Mouse (Mus musculus): ENCODE results near the gene Ttc39d. TPM values are rescaled to one million over a fixed set of nuclear protein-coding genes. Genes with fewer than 3 reads are reported as not detected.

Gene Ttc39d
- polyA plus RNA-seq (2015; fragmentation: Nextera tagmentation; extraction: Ambion mirVana) = 0.14 TPM in 1 of 2 replicates, not detected in the other

DNA sequence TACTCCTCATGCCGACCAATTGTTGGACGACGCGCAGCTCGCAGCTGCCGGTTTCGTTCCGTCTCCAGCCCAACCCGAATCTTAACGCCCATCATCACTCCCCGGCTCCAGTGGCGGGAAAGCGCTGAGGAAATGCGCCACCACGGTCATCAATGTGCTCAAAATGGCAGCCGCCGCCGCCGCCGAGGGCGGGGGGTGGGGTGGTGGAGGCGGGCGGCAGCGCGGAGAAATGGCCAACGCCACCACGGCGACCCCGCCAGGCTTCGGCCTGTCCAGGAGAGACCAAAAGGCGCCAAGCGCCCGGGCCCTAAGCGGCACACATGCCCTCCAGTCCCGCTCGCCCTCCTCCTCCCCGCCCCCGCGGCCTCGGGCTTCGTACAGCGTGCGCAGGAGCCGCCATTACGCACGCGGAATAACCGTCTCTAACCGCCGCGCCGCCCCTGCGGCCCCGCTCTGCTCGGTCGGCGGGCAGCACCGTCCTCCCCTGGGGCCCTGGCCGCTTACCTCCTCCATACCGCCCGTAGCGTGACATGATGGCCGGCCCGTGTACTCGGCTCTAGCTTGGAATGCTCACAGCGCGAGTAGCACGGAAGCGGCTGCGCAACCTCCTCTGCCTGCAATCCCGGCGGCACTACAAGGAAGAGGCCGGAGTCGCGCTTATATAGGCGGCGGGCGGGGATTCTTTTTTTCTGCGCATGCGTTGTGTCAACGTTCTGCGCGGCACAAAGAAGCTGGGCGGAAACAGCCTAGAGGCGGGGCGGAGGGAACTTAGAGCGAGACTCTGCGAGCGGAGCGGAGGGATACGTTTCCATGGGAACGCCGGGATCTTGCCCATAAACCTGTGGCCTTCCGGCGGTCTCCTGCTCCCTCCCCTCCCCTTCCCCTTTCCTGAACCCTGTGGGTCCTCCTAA is at the start of gene Ttc39d, which contains the start of gene Srsf7:
Ttc39d (plus strand) TSS at position 790 of the 911 bp plus-strand sequence.
Srsf7 (minus strand) TSS at position 637 of the 911 bp plus-strand sequence.
- H3K9ac ChIP-seq (replicated peaks) = peak within 1 kb of the TSS; percentile 96
- H3K27ac ChIP-seq (replicated peaks) = peak within 1 kb of the TSS; percentile 99
- H3K27me3 ChIP-seq = no peaks in the 10 kb centered on the region
- WGBS = under 1% methylated on average over 95 of the region's 95 CpGs
- H3K9me3 ChIP-seq = no peaks in the 10 kb centered on the region
- peaks cover 26% of the 10 kb centered on the region for H3K36me3 ChIP-seq
- H3K4me3 ChIP-seq = peak within 1 kb of the TSS; percentile 95
- H3K4me2 ChIP-seq (replicated peaks) = peak within 1 kb of the TSS; percentile 83
- ATAC-seq (replicated peaks) = peak; percentile 93
- peaks cover 31% of the 10 kb centered on the region for H3K4me1 ChIP-seq

DNA sequence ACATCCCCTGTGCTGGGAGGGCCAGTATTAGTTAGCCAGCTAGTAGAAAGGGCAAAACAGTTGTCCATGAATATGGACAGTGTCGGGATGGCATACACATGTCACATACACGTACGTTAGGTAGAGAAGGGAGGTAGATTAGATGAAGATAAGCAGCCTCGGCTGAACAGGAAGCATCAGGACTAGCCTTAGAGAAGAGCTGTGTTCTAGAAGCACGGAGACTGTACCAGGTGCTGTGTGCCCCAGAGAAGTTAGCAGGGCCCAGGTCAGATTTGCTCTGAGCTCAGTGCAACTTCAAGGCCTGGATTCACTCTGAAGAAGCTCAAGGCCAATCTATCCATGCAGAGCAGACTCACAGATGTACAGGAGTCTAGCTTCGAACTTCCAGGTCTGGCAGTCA is 49.8 kb upstream of the Ttc39d start:
- H3K4me2 ChIP-seq (replicated peaks) = no peak overlapping the region
- WGBS = 94% methylated on average over 6 of the region's 6 CpGs
- H3K27me3 ChIP-seq = no peaks in the 10 kb centered on the region
- H3K36me3 ChIP-seq = no peaks in the 10 kb centered on the region
- no peak for ATAC-seq (replicated peaks)
- no peak overlapping the region for H3K9ac ChIP-seq (replicated peaks)
- H3K4me3 ChIP-seq = no peak overlapping the region
- H3K9me3 ChIP-seq = no peaks in the 10 kb centered on the region
- H3K4me1 ChIP-seq = peaks cover 4% of the 10 kb centered on the region; the same call in 1 of the 2 replicates
- no peak overlapping the region for H3K27ac ChIP-seq (replicated peaks)

DNA sequence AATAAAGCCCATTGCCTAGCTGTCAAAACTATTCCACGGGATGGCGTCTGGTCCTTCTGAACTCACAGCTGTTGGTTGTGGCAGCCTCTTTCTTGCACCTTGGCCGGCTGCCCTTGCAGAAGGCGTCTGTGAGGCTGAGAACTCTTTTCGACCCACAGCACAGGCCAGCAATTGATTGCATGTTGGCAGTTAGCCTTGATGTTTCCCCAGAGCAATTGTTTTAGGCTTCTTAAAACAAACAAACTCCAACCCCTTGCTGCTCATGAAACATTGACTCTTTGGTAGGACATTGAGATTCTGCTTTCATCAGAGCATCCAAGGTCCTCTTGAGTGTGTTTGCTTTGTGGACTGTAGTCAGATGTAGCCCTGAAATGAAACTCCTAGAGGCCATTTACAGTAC is 46.8 kb upstream of the Ttc39d start:
- no peaks in the 10 kb centered on the region for H3K9me3 ChIP-seq
- H3K4me1 ChIP-seq = peaks cover 5% of the 10 kb centered on the region; the same call in 1 of the 2 replicates
- H3K36me3 ChIP-seq = no peaks in the 10 kb centered on the region
- H3K27me3 ChIP-seq = no peaks in the 10 kb centered on the region
- H3K4me3 ChIP-seq = no peak overlapping the region
- WGBS = 41% methylated on average over 5 of the region's 5 CpGs
- H3K9ac ChIP-seq (replicated peaks) = no peak overlapping the region
- H3K27ac ChIP-seq (replicated peaks) = no peak overlapping the region
- H3K4me2 ChIP-seq (replicated peaks) = no peak overlapping the region
- ATAC-seq (replicated peaks) = no peak

DNA sequence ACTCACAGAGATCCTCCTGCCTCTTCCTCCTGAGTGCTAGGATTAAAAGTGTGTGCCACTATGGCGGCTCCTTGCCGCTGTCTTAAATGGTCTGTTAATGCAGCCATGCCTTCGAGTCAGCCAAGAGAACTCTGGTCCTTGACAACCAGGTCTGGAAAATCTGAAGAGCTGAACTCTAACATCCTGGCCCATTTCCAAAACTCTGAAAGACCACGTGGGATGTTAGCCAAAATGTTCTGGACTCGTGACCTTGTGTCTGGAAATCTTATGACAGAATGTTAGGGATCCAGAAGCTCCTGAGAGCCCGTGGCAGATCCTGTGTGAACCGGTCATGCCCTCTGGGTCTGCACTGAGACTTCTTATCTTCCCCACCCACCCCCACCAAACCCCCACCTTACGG is 43.3 kb upstream of the Ttc39d start:
- H3K9me3 ChIP-seq = no peaks in the 10 kb centered on the region
- WGBS = 88% methylated on average over 8 of the region's 8 CpGs
- H3K27ac ChIP-seq (replicated peaks) = no peak overlapping the region
- H3K9ac ChIP-seq (replicated peaks) = no peak overlapping the region
- H3K4me1 ChIP-seq = peaks cover 34% of the 10 kb centered on the region
- H3K27me3 ChIP-seq = no peaks in the 10 kb centered on the region
- H3K4me3 ChIP-seq = no peak overlapping the region
- no peak overlapping the region for H3K4me2 ChIP-seq (replicated peaks)
- no peaks in the 10 kb centered on the region for H3K36me3 ChIP-seq
- no peak for ATAC-seq (replicated peaks)

DNA sequence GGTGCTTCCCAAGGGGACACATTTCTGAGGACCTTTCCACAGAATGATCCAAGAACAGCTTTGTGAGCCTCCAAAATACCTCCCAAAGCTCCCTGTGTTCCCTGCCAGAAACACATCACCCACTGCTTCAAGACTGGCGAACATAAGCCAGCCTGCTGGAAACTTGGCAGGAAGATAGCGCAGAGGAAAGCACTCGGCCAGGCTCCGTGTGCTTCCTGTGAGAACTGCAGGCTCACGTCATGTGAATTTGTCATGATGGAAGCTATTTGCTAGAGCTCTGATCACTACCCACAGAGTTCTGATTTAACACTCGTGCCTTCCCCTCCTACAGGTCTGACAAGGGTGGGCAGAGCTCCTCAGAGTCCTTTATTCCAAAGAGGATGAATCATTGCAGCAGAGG is 41.5 kb upstream of the Ttc39d start:
- no peaks in the 10 kb centered on the region for H3K9me3 ChIP-seq
- no peaks in the 10 kb centered on the region for H3K27me3 ChIP-seq
- no peak overlapping the region for H3K4me3 ChIP-seq
- H3K9ac ChIP-seq (replicated peaks) = no peak overlapping the region
- H3K36me3 ChIP-seq = no peaks in the 10 kb centered on the region
- no peak overlapping the region for H3K4me2 ChIP-seq (replicated peaks)
- peak; percentile 72 for ATAC-seq (replicated peaks)
- WGBS = 58% methylated on average over 6 of the region's 6 CpGs
- peaks cover 33% of the 10 kb centered on the region for H3K4me1 ChIP-seq
- peak overlapping the region; percentile 73 for H3K27ac ChIP-seq (replicated peaks)

DNA sequence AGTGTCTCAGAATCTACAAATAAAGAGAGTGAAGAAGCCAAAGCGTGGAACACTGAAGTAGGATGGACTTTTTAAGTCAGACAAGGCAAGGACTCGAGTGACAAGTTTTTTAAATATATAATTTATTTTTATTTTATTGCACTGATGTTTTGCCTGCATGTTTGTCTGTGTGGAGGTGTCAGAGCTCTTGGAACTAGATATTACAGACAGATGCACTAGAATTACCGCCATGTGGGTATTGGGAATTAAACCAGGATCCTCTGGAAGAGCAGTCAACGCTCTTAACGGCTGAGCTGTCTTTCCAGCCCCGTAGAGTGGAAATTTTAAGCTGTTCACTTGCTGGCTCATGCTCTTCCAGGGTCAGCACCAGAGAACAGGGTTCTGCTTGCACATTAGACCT is 40.9 kb upstream of the Ttc39d start:
- Histone ChIP-seq H3K36me3 (no peaks in the 10 kb centered on the region), H3K27me3 (no peaks in the 10 kb centered on the region), H3K4me3 (no peak overlapping the region), H3K4me2 (replicated peaks) (no peak overlapping the region), H3K27ac (replicated peaks) (peak overlapping the region; percentile 73), H3K4me1 (peaks cover 33% of the 10 kb centered on the region), H3K9me3 (no peaks in the 10 kb centered on the region), H3K9ac (replicated peaks) (no peak overlapping the region)
- ATAC-seq (replicated peaks) = no peak
- 72% methylated on average over 6 of the region's 6 CpGs for WGBS

DNA sequence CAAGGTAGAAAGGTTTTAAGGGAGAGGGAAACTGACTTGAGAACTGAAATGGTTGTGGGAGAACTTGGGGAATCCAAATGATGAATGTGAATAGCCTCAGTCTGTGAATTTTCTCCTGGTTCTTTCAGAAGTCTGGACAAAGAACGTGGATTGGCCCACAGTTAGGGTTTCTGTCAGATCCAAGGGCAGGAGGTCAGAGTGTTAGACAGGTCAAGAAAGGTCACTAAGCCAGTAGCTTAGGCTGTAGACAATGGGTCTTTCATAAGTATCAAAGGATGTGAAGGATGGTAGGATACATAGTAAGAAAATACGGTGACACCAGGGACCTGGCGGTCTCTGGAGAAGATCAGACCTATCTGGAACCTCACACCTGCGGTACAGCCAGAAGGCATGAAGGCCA is 39.8 kb upstream of the Ttc39d start:
- no peak for ATAC-seq (replicated peaks)
- 81% methylated on average over 4 of the region's 4 CpGs for WGBS
- Histone ChIP-seq H3K4me2 (replicated peaks) (no peak overlapping the region), H3K9me3 (no peaks in the 10 kb centered on the region), H3K27ac (replicated peaks) (peak overlapping the region; percentile 92), H3K4me3 (no peak overlapping the region), H3K9ac (replicated peaks) (no peak overlapping the region), H3K36me3 (no peaks in the 10 kb centered on the region), H3K27me3 (no peaks in the 10 kb centered on the region), H3K4me1 (peaks cover 33% of the 10 kb centered on the region)

DNA sequence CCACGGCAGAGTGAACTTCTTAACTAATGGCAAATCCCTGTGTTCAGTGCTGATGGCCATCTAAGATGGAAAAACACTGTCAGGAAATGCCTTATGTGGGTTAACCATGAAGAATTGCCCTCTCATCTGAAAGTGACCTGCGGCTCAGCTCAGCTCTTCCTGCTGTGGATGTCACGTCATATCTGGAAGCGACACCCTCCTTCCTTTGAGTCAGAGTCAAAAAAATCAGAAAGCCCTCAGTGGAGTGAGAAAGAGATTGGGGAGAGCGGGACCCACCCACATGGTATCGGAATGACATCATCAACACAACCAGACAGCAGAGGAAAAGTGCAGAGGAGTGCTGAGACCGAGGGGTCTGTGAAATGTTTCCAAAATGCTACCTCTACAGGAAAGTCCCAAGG is 39.4 kb upstream of the Ttc39d start:
- no peaks in the 10 kb centered on the region for H3K9me3 ChIP-seq
- no peaks in the 10 kb centered on the region for H3K36me3 ChIP-seq
- no peaks in the 10 kb centered on the region for H3K27me3 ChIP-seq
- ATAC-seq (replicated peaks) = peak; percentile 29
- no peak overlapping the region for H3K9ac ChIP-seq (replicated peaks)
- peaks cover 33% of the 10 kb centered on the region for H3K4me1 ChIP-seq
- H3K27ac ChIP-seq (replicated peaks) = peak overlapping the region; percentile 92
- no peak overlapping the region for H3K4me3 ChIP-seq
- H3K4me2 ChIP-seq (replicated peaks) = peak overlapping the region; percentile 43
- WGBS = 62% methylated on average over 7 of the region's 7 CpGs

DNA sequence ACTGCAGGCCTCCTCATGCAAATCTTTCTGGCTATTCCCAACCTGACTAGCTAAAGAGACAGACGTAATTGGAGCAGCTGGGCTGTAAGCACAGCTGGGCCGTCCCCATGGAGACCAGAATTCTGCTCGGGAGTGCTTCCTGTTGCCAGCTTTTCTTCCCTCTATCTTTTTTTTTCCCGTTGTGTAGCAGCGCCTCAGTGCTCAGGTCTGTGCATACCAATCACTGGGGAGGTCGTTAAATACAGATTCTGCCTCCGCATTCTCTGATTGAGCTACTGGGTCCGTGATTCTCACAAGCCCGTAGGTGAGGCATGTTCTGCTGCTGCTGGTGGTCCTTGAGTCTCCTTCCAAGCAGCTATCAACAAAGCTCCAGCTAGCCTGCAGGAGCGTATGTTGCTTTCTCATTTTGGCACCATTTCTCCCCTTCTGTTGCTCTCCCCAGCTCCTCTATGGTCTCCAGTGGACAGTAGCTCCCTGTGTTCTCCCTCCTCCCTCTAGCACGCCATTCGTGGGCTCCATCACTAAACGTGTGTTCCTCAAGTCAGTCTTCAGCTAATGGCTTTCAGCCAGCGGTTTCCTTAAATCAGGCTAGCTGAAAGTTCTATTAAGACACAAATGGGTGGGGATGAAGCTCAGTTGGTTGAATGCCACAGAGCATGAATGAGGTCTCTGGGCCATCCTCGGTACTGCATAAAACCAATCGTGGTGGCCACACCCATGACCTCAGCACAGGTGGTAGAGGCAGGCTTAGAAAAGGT is 38.7 kb upstream of the Ttc39d start:
- H3K9ac ChIP-seq (replicated peaks) = peak overlapping the region; percentile 17; the same call in 1 of the 2 replicates
- peak overlapping the region; percentile 92 for H3K27ac ChIP-seq (replicated peaks)
- H3K9me3 ChIP-seq = no peaks in the 10 kb centered on the region
- peak; percentile 82 for ATAC-seq (replicated peaks)
- no peaks in the 10 kb centered on the region for H3K27me3 ChIP-seq
- H3K4me2 ChIP-seq (replicated peaks) = peak overlapping the region; percentile 43
- peaks cover 33% of the 10 kb centered on the region for H3K4me1 ChIP-seq
- H3K4me3 ChIP-seq = peak overlapping the region; percentile 19
- WGBS = 12% methylated on average over 16 of the region's 16 CpGs
- no peaks in the 10 kb centered on the region for H3K36me3 ChIP-seq

DNA sequence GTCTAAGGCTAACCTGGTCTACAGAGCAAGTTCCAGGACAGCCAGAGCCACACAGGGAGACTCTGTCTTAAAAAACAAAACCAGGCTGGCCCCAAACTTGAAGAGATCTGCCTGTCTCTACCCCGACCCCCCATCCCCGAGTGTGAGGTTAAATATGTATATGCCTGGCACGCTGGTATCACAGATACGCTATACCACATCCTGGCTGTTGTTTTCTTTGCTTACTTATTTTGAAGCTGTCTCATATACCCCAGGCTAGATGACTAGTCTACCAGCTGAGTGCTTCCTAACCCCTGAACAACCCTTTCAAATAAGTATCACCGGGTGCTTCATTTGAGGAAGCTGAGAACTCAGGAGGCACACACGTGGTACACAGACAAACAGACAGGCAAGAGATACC is 37.5 kb upstream of the Ttc39d start:
- H3K27me3 ChIP-seq = no peaks in the 10 kb centered on the region
- no peak overlapping the region for H3K27ac ChIP-seq (replicated peaks)
- no peak for ATAC-seq (replicated peaks)
- H3K4me1 ChIP-seq = peaks cover 33% of the 10 kb centered on the region
- H3K9ac ChIP-seq (replicated peaks) = no peak overlapping the region
- H3K9me3 ChIP-seq = no peaks in the 10 kb centered on the region
- no peak overlapping the region for H3K4me2 ChIP-seq (replicated peaks)
- WGBS = 94% methylated on average over 6 of the region's 6 CpGs
- no peaks in the 10 kb centered on the region for H3K36me3 ChIP-seq
- no peak overlapping the region for H3K4me3 ChIP-seq

DNA sequence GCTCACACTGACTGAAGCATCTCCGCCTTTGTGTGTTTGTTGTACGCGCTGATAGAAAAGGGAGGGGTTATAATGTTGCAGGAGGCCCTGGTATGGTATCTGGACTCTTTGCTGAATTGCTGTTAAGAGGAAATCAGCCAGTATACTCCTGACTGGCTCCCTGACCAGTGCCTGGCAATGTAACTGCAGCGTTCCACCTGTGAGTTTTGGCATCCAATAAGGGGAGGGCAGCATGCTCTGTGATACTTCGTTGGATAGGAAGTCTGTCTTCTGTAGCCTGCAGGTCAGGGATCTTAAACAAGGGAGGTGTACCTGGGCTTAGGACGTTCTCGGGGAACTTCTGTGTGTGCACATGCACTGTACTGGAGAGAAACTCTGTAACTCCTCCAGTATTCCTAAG is 36.3 kb upstream of the Ttc39d start:
- Histone ChIP-seq H3K9ac (replicated peaks) (no peak overlapping the region), H3K27me3 (no peaks in the 10 kb centered on the region), H3K36me3 (no peaks in the 10 kb centered on the region), H3K4me3 (no peak overlapping the region), H3K9me3 (no peaks in the 10 kb centered on the region), H3K27ac (replicated peaks) (no peak overlapping the region), H3K4me1 (peaks cover 28% of the 10 kb centered on the region), H3K4me2 (replicated peaks) (no peak overlapping the region)
- 88% methylated on average over 7 of the region's 7 CpGs for WGBS
- ATAC-seq (replicated peaks) = no peak

DNA sequence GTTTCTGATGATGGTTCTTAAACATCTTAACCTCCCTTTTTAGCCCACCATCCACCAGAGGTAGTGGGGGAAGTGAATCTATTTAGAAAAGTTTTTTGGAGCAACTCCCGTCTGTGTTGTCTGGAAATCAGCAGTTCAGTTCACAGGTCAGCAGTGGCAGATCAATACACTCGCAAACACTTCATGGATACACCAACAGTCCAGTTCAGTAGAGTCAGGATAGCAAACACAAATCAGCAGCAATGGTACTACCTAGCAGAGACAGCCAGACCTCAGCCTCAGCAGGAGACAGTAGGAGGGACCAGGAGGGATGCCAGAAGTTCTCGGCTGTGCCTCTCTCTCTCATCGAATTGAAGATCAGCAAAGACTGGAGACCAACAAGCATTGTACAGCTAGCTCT is 35.3 kb upstream of the Ttc39d start:
- Histone ChIP-seq H3K27ac (replicated peaks) (no peak overlapping the region), H3K4me2 (replicated peaks) (no peak overlapping the region), H3K9me3 (no peaks in the 10 kb centered on the region), H3K36me3 (no peaks in the 10 kb centered on the region), H3K9ac (replicated peaks) (no peak overlapping the region), H3K4me1 (peaks cover 21% of the 10 kb centered on the region), H3K27me3 (no peaks in the 10 kb centered on the region), H3K4me3 (no peak overlapping the region)
- ATAC-seq (replicated peaks) = no peak
- 85% methylated on average over 4 of the region's 4 CpGs for WGBS
